Mouse (Mus musculus): ENCODE measurements around the gene Vgf. TPM values are rescaled to one million over a fixed set of nuclear protein-coding genes. Genes with fewer than 3 reads are reported as not detected.

Vgf gene
- polyA plus RNA-seq, 1 experiment from 2014 or later: 0.21 TPM

GRCm38 (mm10) chr5:137061809-137062481 is 35.8 kb downstream of the Vgf start:
- H3K36me3 ChIP-seq (ENCODE audit: insufficient read depth, low read length): no peaks in the 10 kb centered on the region
- WGBS: 22% methylated on average over 10 of the region's 12 CpGs
- H3K9ac ChIP-seq (ENCODE audit: low read depth, low read length): no peak overlapping the region
- no peaks in the 10 kb centered on the region for H3K27me3 ChIP-seq (ENCODE audit: insufficient read depth, low read length)
- 0 out of 2 replicates have a peak, but pooled peaks have one; percentile 36 for ATAC-seq (replicated peaks; ENCODE audit: low FRiP score, low read depth)
- TF ChIP-seq CTCF (IDR thresholded peaks at IDR 0.05; ENCODE audit: low read depth): peak; percentile 54
- H3K27ac ChIP-seq: no peak overlapping the region
- H3K9me3 ChIP-seq (replicated peaks; ENCODE audit: low read length): no peaks in the 10 kb centered on the region
- peak; percentile 42 for DNase-seq (ENCODE audit: low spot score)
- no peak overlapping the region for H3K4me3 ChIP-seq (replicated peaks; ENCODE audit: low read depth, low read length)
- H3K4me1 ChIP-seq (replicated peaks; ENCODE audit: insufficient read depth, low read length): no peaks in the 10 kb centered on the region
- H3K4me2 ChIP-seq (ENCODE audit: low read length): no peak overlapping the region

DNA sequence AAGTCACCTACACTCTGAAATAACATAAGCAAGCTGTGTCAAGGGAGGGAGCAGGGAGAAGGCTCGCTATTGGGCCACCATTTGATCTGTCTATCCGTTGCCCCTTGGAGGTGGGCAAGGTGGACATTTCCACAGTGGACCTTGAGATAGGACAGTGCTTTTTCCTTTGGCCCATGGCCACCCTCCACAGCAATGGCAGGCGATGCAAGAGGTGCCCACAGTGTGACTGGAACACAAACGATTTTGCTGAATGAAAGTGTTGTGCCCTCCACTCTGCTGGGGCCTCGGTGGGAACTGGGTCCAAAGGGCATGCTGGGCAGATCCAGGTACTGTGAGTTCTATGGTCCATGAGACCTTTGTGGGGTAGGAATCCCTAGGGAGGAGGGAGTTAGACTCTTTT is 36.4 kb downstream of the Vgf start:
- Histone ChIP-seq H3K36me3 (ENCODE audit: insufficient read depth, low read length) (no peaks in the 10 kb centered on the region), H3K9ac (ENCODE audit: low read depth, low read length) (no peak overlapping the region), H3K27ac (no peak overlapping the region), H3K4me1 (replicated peaks; ENCODE audit: insufficient read depth, low read length) (no peaks in the 10 kb centered on the region), H3K9me3 (replicated peaks; ENCODE audit: low read length) (no peaks in the 10 kb centered on the region), H3K4me3 (replicated peaks; ENCODE audit: low read depth, low read length) (no peak overlapping the region), H3K4me2 (ENCODE audit: low read length) (no peak overlapping the region), H3K27me3 (ENCODE audit: insufficient read depth, low read length) (no peaks in the 10 kb centered on the region)
- 79% methylated on average over 5 of the region's 5 CpGs for WGBS
- no peak for TF ChIP-seq CTCF (IDR thresholded peaks at IDR 0.05; ENCODE audit: low read depth)
- ATAC-seq (replicated peaks; ENCODE audit: low FRiP score, low read depth) (no peak), DNase-seq (ENCODE audit: low spot score) (no peak)

DNA sequence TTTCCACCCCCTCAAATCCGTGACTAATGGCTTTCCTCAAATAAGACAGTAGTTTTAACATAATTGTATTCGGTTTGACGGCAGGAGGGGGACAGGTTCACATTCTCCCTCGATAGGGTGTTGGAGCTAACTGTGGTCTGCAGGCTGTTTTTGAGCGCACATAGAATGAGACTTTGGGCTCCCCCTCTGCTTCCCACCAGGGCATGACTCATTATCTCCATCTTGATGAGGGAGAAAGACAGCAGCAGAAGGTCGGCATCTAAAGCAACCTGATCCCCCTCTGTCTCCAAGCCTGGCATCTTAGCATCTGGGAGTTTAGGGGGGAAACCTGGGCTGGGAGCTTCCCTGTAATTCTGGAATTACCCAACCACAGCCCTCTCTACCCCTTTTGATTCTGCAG is 39.3 kb downstream of the Vgf start:
- no peaks in the 10 kb centered on the region for H3K9me3 ChIP-seq (replicated peaks; ENCODE audit: low read length)
- TF ChIP-seq CTCF (IDR thresholded peaks at IDR 0.05; ENCODE audit: low read depth): no peak
- H3K36me3 ChIP-seq (ENCODE audit: insufficient read depth, low read length): no peaks in the 10 kb centered on the region
- no peak for DNase-seq (ENCODE audit: low spot score)
- H3K4me3 ChIP-seq (replicated peaks; ENCODE audit: low read depth, low read length): no peak overlapping the region
- H3K4me2 ChIP-seq (ENCODE audit: low read length): no peak overlapping the region
- no peak overlapping the region for H3K27ac ChIP-seq
- no peak overlapping the region for H3K9ac ChIP-seq (ENCODE audit: low read depth, low read length)
- WGBS: 60% methylated on average over 6 of the region's 6 CpGs
- ATAC-seq (replicated peaks; ENCODE audit: low FRiP score, low read depth): no peak
- no peaks in the 10 kb centered on the region for H3K4me1 ChIP-seq (replicated peaks; ENCODE audit: insufficient read depth, low read length)
- no peaks in the 10 kb centered on the region for H3K27me3 ChIP-seq (ENCODE audit: insufficient read depth, low read length)

DNA sequence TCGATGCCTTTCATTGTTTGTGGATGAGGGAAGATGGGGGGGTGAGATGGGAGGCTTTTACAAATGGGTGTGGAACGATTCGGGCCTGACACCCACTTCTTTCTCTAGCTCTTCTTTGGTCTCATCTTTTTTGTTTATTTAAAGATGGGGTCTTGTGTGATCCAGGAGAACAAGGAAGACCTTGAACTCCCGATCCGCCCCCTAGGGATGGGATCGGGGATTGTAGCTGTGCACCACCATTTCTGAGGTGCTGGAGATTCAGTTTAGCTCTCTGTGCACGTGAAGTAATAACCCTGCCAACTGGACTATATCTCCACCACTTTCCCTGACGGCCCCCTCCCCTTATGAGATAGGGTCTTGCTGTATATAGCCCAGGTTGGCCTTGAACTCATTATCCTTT is 39.7 kb downstream of the Vgf start:
- H3K4me2 ChIP-seq (ENCODE audit: low read length): no peak overlapping the region
- no peaks in the 10 kb centered on the region for H3K36me3 ChIP-seq (ENCODE audit: insufficient read depth, low read length)
- no peaks in the 10 kb centered on the region for H3K27me3 ChIP-seq (ENCODE audit: insufficient read depth, low read length)
- ATAC-seq (replicated peaks; ENCODE audit: low FRiP score, low read depth) (no peak), DNase-seq (ENCODE audit: low spot score) (no peak)
- no peak; the same call in 1 of the 2 replicates for TF ChIP-seq CTCF (IDR thresholded peaks at IDR 0.05; ENCODE audit: low read depth)
- 73% methylated on average over 8 of the region's 8 CpGs for WGBS
- no peaks in the 10 kb centered on the region for H3K4me1 ChIP-seq (replicated peaks; ENCODE audit: insufficient read depth, low read length)
- no peak overlapping the region for H3K4me3 ChIP-seq (replicated peaks; ENCODE audit: low read depth, low read length)
- H3K9ac ChIP-seq (ENCODE audit: low read depth, low read length): no peak overlapping the region
- H3K27ac ChIP-seq: no peak overlapping the region
- H3K9me3 ChIP-seq (replicated peaks; ENCODE audit: low read length): no peaks in the 10 kb centered on the region

DNA sequence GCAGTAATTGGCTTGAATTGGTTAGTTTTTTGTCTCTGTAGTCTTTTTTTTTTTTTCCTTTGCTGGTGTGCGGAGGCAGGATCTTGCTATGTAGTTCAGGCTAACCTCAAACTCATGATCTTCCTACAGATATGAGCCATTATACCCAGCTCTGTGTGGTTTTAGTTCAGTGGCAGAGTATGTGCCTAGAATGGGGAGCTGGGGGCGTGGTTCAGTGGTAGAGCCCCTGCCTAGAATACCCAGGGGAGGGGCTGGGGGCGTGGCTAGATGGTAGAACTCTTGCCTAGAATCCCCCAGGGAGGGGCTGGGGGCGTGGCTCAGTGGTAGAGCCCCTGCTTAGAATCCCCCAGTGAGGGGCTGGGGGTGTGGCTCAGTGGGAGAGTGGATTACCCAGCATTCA is 42.5 kb downstream of the Vgf start:
- ATAC-seq (replicated peaks; ENCODE audit: low FRiP score, low read depth): no peak
- Histone ChIP-seq H3K4me2 (ENCODE audit: low read length) (no peak overlapping the region), H3K36me3 (ENCODE audit: insufficient read depth, low read length) (no peaks in the 10 kb centered on the region), H3K4me3 (replicated peaks; ENCODE audit: low read depth, low read length) (no peak overlapping the region), H3K9me3 (replicated peaks; ENCODE audit: low read length) (no peaks in the 10 kb centered on the region), H3K27me3 (ENCODE audit: insufficient read depth, low read length) (no peaks in the 10 kb centered on the region), H3K9ac (ENCODE audit: low read depth, low read length) (no peak overlapping the region), H3K4me1 (replicated peaks; ENCODE audit: insufficient read depth, low read length) (peaks cover 6% of the 10 kb centered on the region), H3K27ac (no peak overlapping the region)
- WGBS: 82% methylated on average over 4 of the region's 4 CpGs
- no peak for DNase-seq (ENCODE audit: low spot score)
- no peak for TF ChIP-seq CTCF (IDR thresholded peaks at IDR 0.05; ENCODE audit: low read depth)

GRCm38 (mm10) chr5:137070881-137071605 is 44.9 kb downstream of the Vgf start:
- TF ChIP-seq CTCF (IDR thresholded peaks at IDR 0.05; ENCODE audit: low read depth): no peak
- no peak overlapping the region for H3K27ac ChIP-seq
- no peak overlapping the region for H3K9ac ChIP-seq (ENCODE audit: low read depth, low read length)
- no peaks in the 10 kb centered on the region for H3K9me3 ChIP-seq (replicated peaks; ENCODE audit: low read length)
- H3K4me2 ChIP-seq (ENCODE audit: low read length): no peak overlapping the region
- WGBS: 85% methylated on average over 19 of the region's 19 CpGs
- no peaks in the 10 kb centered on the region for H3K27me3 ChIP-seq (ENCODE audit: insufficient read depth, low read length)
- H3K36me3 ChIP-seq (ENCODE audit: insufficient read depth, low read length): no peaks in the 10 kb centered on the region
- DNase-seq (ENCODE audit: low spot score): no peak
- peaks cover 18% of the 10 kb centered on the region for H3K4me1 ChIP-seq (replicated peaks; ENCODE audit: insufficient read depth, low read length)
- no peak for ATAC-seq (replicated peaks; ENCODE audit: low FRiP score, low read depth)
- no peak overlapping the region for H3K4me3 ChIP-seq (replicated peaks; ENCODE audit: low read depth, low read length)

Data from kidney, postnatal 0 days (tissue).